Mouse (Mus musculus): ENCODE measurements around the gene Ms4a12.

GRCm38 (mm10) chr19:11266956-11267355 lies 34.7 kb upstream of the Ms4a12 start:
- TF ChIP-seq CTCF (IDR thresholded peaks at IDR 0.05) (no peak), POLR2A (IDR thresholded peaks at IDR 0.05; ENCODE audit: insufficient read depth, low read depth, low read length) (no peak)

Measured in heart, adult 2 months (tissue).